Mouse (Mus musculus): ENCODE data around the gene Jam2. TPM values are rescaled to one million over a fixed set of nuclear protein-coding genes. Genes with fewer than 3 reads are reported as not detected.

Jam2 gene
- total RNA-seq (2021) = 10 to 100 TPM; 13.9 to 15.6 TPM
- long read RNA-seq, experiment 1 = 0 reads
- long read RNA-seq, experiment 2, partial matches to known transcripts = 0 of 6 reads
- long read RNA-seq, experiment 2, other reads (novel, unspliced or antisense) = 5 of 6 reads

- peak; percentile 66 for DNase-seq
- intact Hi-C loops (cut with DNase I) = loop anchor here (5.0 kb wide), 1 partner anchor 38 kb away; no protein-coding TSS in a partner anchor
These were observed at the start of gene Jam2 for GRCm38 (mm10) chr16:84774003-84774703. Gene Jam2, plus strand, starts transcription at chr16:84774123.

GRCm38 (mm10) chr16:84734806-84735165, 39.1 kb upstream of the Jam2 start:
- no peak for DNase-seq
- intact Hi-C loops (cut with DNase I) = loop anchor here (2.0 to 5.0 kb wide), 3 partner anchors 83 to 144 kb away; partner anchors contain the start of gene Atp5j

GRCm38 (mm10) chr16:84735166-84736105, 38.5 kb upstream of the Jam2 start, which contains the start of gene Mrpl39:
Gene Mrpl39, minus strand, starts transcription at chr16:84735742.
- intact Hi-C loops (cut with DNase I) = loop anchor here (2.0 to 5.0 kb wide), 3 partner anchors 82 to 143 kb away; partner anchors contain the start of gene Atp5j
- peak; percentile 98 to 99 for DNase-seq

GRCm38 (mm10) chr16:84737358-84737757, 36.6 kb upstream of the Jam2 start:
- no peak for DNase-seq
- intact Hi-C loops (cut with DNase I) = loop anchor here (5.0 kb wide), 2 partner anchors 80 to 100 kb away; partner anchors contain the start of gene Atp5j

GRCm38 (mm10) chr16:84744703-84745490, 29.0 kb upstream of the Jam2 start:
- DNase-seq = no peak
- intact Hi-C loops (cut with DNase I) = no loop called here

- no peak for DNase-seq
- intact Hi-C loops (cut with DNase I) = no loop called here
These were observed 28.1 kb upstream of the Jam2 start for GRCm38 (mm10) chr16:84745721-84746306.

- DNase-seq = no peak
- intact Hi-C loops (cut with DNase I) = no loop called here
These were observed 6.0 kb upstream of the Jam2 start for GRCm38 (mm10) chr16:84767956-84768355.

- DNase-seq = no peak
- intact Hi-C loops (cut with DNase I) = no loop called here
These were observed 4.7 kb upstream of the Jam2 start for GRCm38 (mm10) chr16:84769182-84769581.

- intact Hi-C loops (cut with DNase I) = loop anchor here (5.0 kb wide), 1 partner anchor 42 kb away; no protein-coding TSS in a partner anchor
- DNase-seq = no peak
These were observed 4.1 kb upstream of the Jam2 start for GRCm38 (mm10) chr16:84769619-84770464.

- DNase-seq = no peak
- intact Hi-C loops (cut with DNase I) = loop anchor here (5.0 kb wide), 1 partner anchor 41 kb away; no protein-coding TSS in a partner anchor
These were observed 3.0 kb upstream of the Jam2 start for GRCm38 (mm10) chr16:84770891-84771290.

GRCm38 (mm10) chr16:84771461-84771860, 2.5 kb upstream of the Jam2 start:
- intact Hi-C loops (cut with DNase I) = loop anchor here (5.0 kb wide), 1 partner anchor 41 kb away; no protein-coding TSS in a partner anchor

GRCm38 (mm10) chr16:84772496-84773267, 1.2 kb upstream of the Jam2 start:
- intact Hi-C loops (cut with DNase I) = loop anchor here (5.0 kb wide), 1 partner anchor 40 kb away; no protein-coding TSS in a partner anchor

More at GRCm38 (mm10) chr16:84771461-84771860, 2.5 kb upstream of the Jam2 start:
- DNase-seq = peak in 1 of 2 experiments; percentile 47

GRCm38 (mm10) chr16:84773268-84773861, 558 bp upstream of the Jam2 start:
- intact Hi-C loops (cut with DNase I) = loop anchor here (5.0 kb wide), 1 partner anchor 39 kb away; no protein-coding TSS in a partner anchor
- DNase-seq = no peak

More at GRCm38 (mm10) chr16:84772496-84773267, 1.2 kb upstream of the Jam2 start:
- no peak for DNase-seq

- intact Hi-C loops (cut with DNase I) = loop anchor here (5.0 kb wide), 2 partner anchors 38 to 58 kb away; partner anchors contain the start of gene Gabpa
- DNase-seq = peak; percentile 19 to 27
These were observed 873 bp downstream of the Jam2 start for GRCm38 (mm10) chr16:84774761-84775231.

GRCm38 (mm10) chr16:84775356-84775755, 1.4 kb downstream of the Jam2 start:
- DNase-seq = no peak
- intact Hi-C loops (cut with DNase I) = loop anchor here (5.0 kb wide), 1 partner anchor 57 kb away; the partner anchor contains the start of gene Gabpa

- intact Hi-C loops (cut with DNase I) = loop anchor here (5.0 kb wide), 1 partner anchor 56 kb away; the partner anchor contains the start of gene Gabpa
These were observed 2.3 kb downstream of the Jam2 start for GRCm38 (mm10) chr16:84776089-84776784.

More at GRCm38 (mm10) chr16:84776089-84776784, 2.3 kb downstream of the Jam2 start:
- no peak for DNase-seq
